Mouse (Mus musculus) 3134 (cell line): ENCODE data around the gene Sox6.

Experiments used
- DNase-seq: peaks from one replicate; pipeline ENCODE4 v3.0.0-alpha.2; 2011; ENCODE audit warnings: low spot score; ENCODE audit not compliant: insufficient read length; ENCODE audit errors: extremely low read depth

The Sox6 gene

GRCm38 (mm10) chr7:115510045-115510444 lies 528.6 kb downstream of the Sox6 start:
- DNase-seq = no peak

GRCm38 (mm10) chr7:115506385-115506784 lies 532.2 kb downstream of the Sox6 start:
- no peak for DNase-seq

GRCm38 (mm10) chr7:115501497-115501896 lies 537.1 kb downstream of the Sox6 start:
- DNase-seq = no peak

GRCm38 (mm10) chr7:115500825-115501224 lies 537.8 kb downstream of the Sox6 start:
- DNase-seq = no peak

GRCm38 (mm10) chr7:115500170-115500569 lies 538.4 kb downstream of the Sox6 start:
- DNase-seq = no peak

- no peak for DNase-seq
These were observed 546.9 kb downstream of the Sox6 start for GRCm38 (mm10) chr7:115491721-115492120.

GRCm38 (mm10) chr7:115489608-115490007 lies 549.0 kb downstream of the Sox6 start:
- no peak for DNase-seq

GRCm38 (mm10) chr7:115486431-115486830 lies 552.2 kb downstream of the Sox6 start:
- DNase-seq = no peak

- no peak for DNase-seq
These were observed 552.8 kb downstream of the Sox6 start for GRCm38 (mm10) chr7:115485664-115486409.

- no peak for DNase-seq
These were observed 560.8 kb downstream of the Sox6 start for GRCm38 (mm10) chr7:115477763-115478162.

- DNase-seq = no peak
These were observed 561.5 kb downstream of the Sox6 start for GRCm38 (mm10) chr7:115476881-115477665.

GRCm38 (mm10) chr7:115475176-115475575 lies 563.4 kb downstream of the Sox6 start:
- DNase-seq = no peak

- DNase-seq = no peak
These were observed 564.5 kb downstream of the Sox6 start for GRCm38 (mm10) chr7:115474115-115474514.

- DNase-seq = no peak
These were observed 565.7 kb downstream of the Sox6 start for GRCm38 (mm10) chr7:115472850-115473249.

- DNase-seq = no peak
These were observed 567.1 kb downstream of the Sox6 start for GRCm38 (mm10) chr7:115471521-115471920.

GRCm38 (mm10) chr7:115466811-115467210 lies 571.8 kb downstream of the Sox6 start:
- no peak for DNase-seq

GRCm38 (mm10) chr7:115463367-115463766 lies 575.2 kb downstream of the Sox6 start:
- no peak for DNase-seq

GRCm38 (mm10) chr7:115462276-115462675 lies 576.3 kb downstream of the Sox6 start:
- no peak for DNase-seq

- DNase-seq = no peak
These were observed 583.6 kb downstream of the Sox6 start for GRCm38 (mm10) chr7:115454988-115455387.

GRCm38 (mm10) chr7:115453713-115454073 lies 584.9 kb downstream of the Sox6 start:
- no peak for DNase-seq

GRCm38 (mm10) chr7:115453042-115453712 lies 585.4 kb downstream of the Sox6 start:
- no peak for DNase-seq
